Comparison of ENCODE assay signal across 9 mouse cellular contexts in the genomic region with DNA sequence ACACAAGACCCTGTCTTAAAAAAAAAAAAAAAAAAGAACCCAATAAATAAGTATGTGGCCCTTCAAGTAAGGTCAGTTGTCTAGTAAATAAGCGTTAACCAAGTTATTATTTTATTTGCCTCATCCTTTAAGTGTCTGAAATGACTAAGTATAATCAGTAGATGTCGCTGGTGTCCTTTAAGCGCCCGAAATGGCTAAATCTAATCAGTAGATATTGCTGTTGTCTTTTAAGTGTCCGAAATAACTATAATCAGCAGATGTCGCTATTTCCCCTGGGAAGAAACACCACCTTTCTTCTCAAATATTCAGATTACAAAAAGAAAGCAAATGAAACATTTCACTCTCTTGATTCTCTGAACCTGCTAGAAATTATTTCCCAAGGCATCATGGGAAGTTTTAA. TPM values are rescaled to one million over a fixed set of nuclear protein-coding genes. Genes with fewer than 3 reads are reported as not detected.
DNase-seq lines count a peak whose midpoint lies in the region; ATAC-seq and TF ChIP-seq lines count a peak whose summit lies in the region.
"Had no signal": no experiment of that assay in that cellular context is flagged by ENCODE, and none has a peak within 500 bp of the region (broad histone marks: within the 10 kb centered on the region; RNA-seq: fewer than 3 reads in every experiment).

No protein-coding gene starts in this region.

- ATAC-seq in CD4-positive, CD25-positive, alpha-beta regulatory T cell, adult 4 months: peak; percentile 94

- TF ChIP-seq CTCF in layer of hippocampus, adult 2 months (conservative IDR thresholded peaks at IDR 0.05): peak; percentile 87

- H3K4me3 ChIP-seq in layer of hippocampus, adult 2 months: no peak overlapping the region
- H3K4me3 ChIP-seq: neural tube, embryonic 13.5 days had no signal

- DNase-seq in layer of hippocampus, adult 2 months (ENCODE audit: low spot score in 2 of 2): peak; percentile 66 to 78
- no peak for DNase-seq in layer of hippocampus, postnatal 36 days
- DNase-seq in MEL-GATA-1-ER (ENCODE audit: extremely low read depth, low read depth): peak; percentile 84
- peak; percentile 80 for DNase-seq in embryo, embryonic 11 days
- DNase-seq in left cerebral cortex, postnatal 25 days (ENCODE audit: low spot score in 2 of 2): peak; percentile 40 to 88
- DNase-seq in thymus, postnatal 4 days: peak; percentile 30

- intact Hi-C loops in left cerebral cortex, postnatal 25 days (cut with DNase I): loop anchor here (1.0 to 10.0 kb wide), 4 partner anchors 82 to 1092 kb away; no protein-coding TSS in a partner anchor

- no peak overlapping the region for H3K27ac ChIP-seq in layer of hippocampus, adult 2 months
- H3K27ac ChIP-seq: neural tube, embryonic 13.5 days had no signal

RNA-seq across cellular contexts. Expression of a gene that starts 5.8 kb away (rescaled TPM):
- total RNA-seq in layer of hippocampus, adult 2 months (2021): under 1 TPM in 1 of 2 experiments, not detected in 1; 0.20 TPM
- total RNA-seq in layer of hippocampus, postnatal 36 days (2021): under 1 TPM; 0.15 to 0.27 TPM
- not detected for polyA plus RNA-seq in CD4-positive, CD25-positive, alpha-beta regulatory T cell, adult 4 months (2017; shearing (Covaris generic))
- under 1 TPM; 0.25 TPM for total RNA-seq in left cerebral cortex, postnatal 25 days (2021)
- total RNA-seq: heart, postnatal 14 days had no signal
- polyA plus RNA-seq: neural tube, embryonic 13.5 days had no signal

Comparison
In these comparisons a context has a peak if more than half of its experiments do, and no peak if none do; other contexts are left out.
1. DNase-seq: peak in layer of hippocampus, adult 2 months (2 of 2), MEL-GATA-1-ER (single experiment), embryo, embryonic 11 days (single experiment), left cerebral cortex, postnatal 25 days (2 of 2) and thymus, postnatal 4 days (single experiment); none in layer of hippocampus, postnatal 36 days (0 of 2).